Mouse (Mus musculus): ENCODE data around the gene Abcc3. TPM values are rescaled to one million over a fixed set of nuclear protein-coding genes. Genes with fewer than 3 reads are reported as not detected.
"Not testable (repeated sequence)": the region's sequence is repeated elsewhere in the genome, so short reads cannot be mapped to it uniquely, and the experiment has no call there.

Abcc3 gene
- polyA plus RNA-seq, 1 experiment from 2014 or later: 1.0 TPM

GRCm38 (mm10) chr11:94419004-94419727 is 26.4 kb upstream of the Abcc3 start:
- Histone ChIP-seq H3K27me3 (peaks cover 9% of the 10 kb centered on the region), H3K4me1 (replicated peaks) (peaks cover 54% of the 10 kb centered on the region), H3K36me3 (peaks cover 51% of the 10 kb centered on the region), H3K27ac (replicated peaks) (no peak overlapping the region), H3K4me2 (no peak overlapping the region), H3K9me3 (no peaks in the 10 kb centered on the region), H3K9ac (no peak overlapping the region; the same call in 1 of the 2 replicates), H3K4me3 (no peak overlapping the region)
- 64% methylated on average over 10 of the region's 10 CpGs for WGBS
- ATAC-seq (ENCODE audit: low read depth): no peak

- peaks cover 56% of the 10 kb centered on the region for H3K36me3 ChIP-seq
- H3K27me3 ChIP-seq: peaks cover 13% of the 10 kb centered on the region
- no peak overlapping the region for H3K4me3 ChIP-seq
- peak overlapping the region; percentile 71 for H3K27ac ChIP-seq (replicated peaks)
- no peak for ATAC-seq (ENCODE audit: low read depth)
- H3K9ac ChIP-seq: peak overlapping the region; percentile 45; the same call in 1 of the 2 replicates
- no peaks in the 10 kb centered on the region for H3K9me3 ChIP-seq
- H3K4me1 ChIP-seq (replicated peaks): peaks cover 51% of the 10 kb centered on the region
- WGBS: 60% methylated on average over 4 of the region's 4 CpGs
- no peak overlapping the region for H3K4me2 ChIP-seq
Measured at GRCm38 (mm10) chr11:94414042-94414441, 21.2 kb upstream of the Abcc3 start.

- H3K9ac ChIP-seq: peak overlapping the region; percentile 45
- H3K4me2 ChIP-seq: peak overlapping the region; percentile 34
- WGBS: 16% methylated on average over 8 of the region's 8 CpGs
- peaks cover 13% of the 10 kb centered on the region for H3K27me3 ChIP-seq
- H3K4me3 ChIP-seq: no peak overlapping the region
- ATAC-seq (ENCODE audit: low read depth): peak; percentile 32
- no peaks in the 10 kb centered on the region for H3K9me3 ChIP-seq
- peak overlapping the region; percentile 71 for H3K27ac ChIP-seq (replicated peaks)
- H3K36me3 ChIP-seq: peaks cover 55% of the 10 kb centered on the region
- H3K4me1 ChIP-seq (replicated peaks): peaks cover 56% of the 10 kb centered on the region
Measured at GRCm38 (mm10) chr11:94413516-94413915, 20.7 kb upstream of the Abcc3 start.

GRCm38 (mm10) chr11:94412998-94413469 is 20.2 kb upstream of the Abcc3 start:
- Histone ChIP-seq H3K36me3 (peaks cover 50% of the 10 kb centered on the region), H3K27me3 (peaks cover 13% of the 10 kb centered on the region), H3K27ac (replicated peaks) (peak overlapping the region; percentile 71), H3K4me3 (no peak overlapping the region), H3K4me2 (peak overlapping the region; percentile 34), H3K9ac (peak overlapping the region; percentile 45), H3K4me1 (replicated peaks) (peaks cover 60% of the 10 kb centered on the region), H3K9me3 (no peaks in the 10 kb centered on the region)
- 9% methylated on average over 10 of the region's 10 CpGs for WGBS
- ATAC-seq (ENCODE audit: low read depth): peak; percentile 30

GRCm38 (mm10) chr11:94412562-94412961 is 19.8 kb upstream of the Abcc3 start:
- Histone ChIP-seq H3K4me1 (replicated peaks) (peaks cover 65% of the 10 kb centered on the region), H3K9ac (no peak overlapping the region), H3K4me3 (no peak overlapping the region), H3K27ac (replicated peaks) (0 out of 2 replicates have a peak overlapping the region, but pooled peaks have one; percentile 71), H3K36me3 (peaks cover 46% of the 10 kb centered on the region), H3K4me2 (peak overlapping the region; percentile 34; the same call in 1 of the 2 replicates), H3K27me3 (peaks cover 13% of the 10 kb centered on the region), H3K9me3 (no peaks in the 10 kb centered on the region)
- WGBS: 75% methylated on average over 2 of the region's 2 CpGs
- ATAC-seq (ENCODE audit: low read depth): no peak

- Histone ChIP-seq H3K27me3 (0 out of 2 replicates have a peak, but pooled peaks cover 3% of the 10 kb centered on the region), H3K4me3 (no peak overlapping the region), H3K36me3 (peaks cover 22% of the 10 kb centered on the region), H3K9ac (peak overlapping the region; percentile 53), H3K27ac (replicated peaks) (peak overlapping the region; percentile 95), H3K4me2 (0 out of 2 replicates have a peak overlapping the region, but pooled peaks have one; percentile 18), H3K9me3 (no peaks in the 10 kb centered on the region), H3K4me1 (replicated peaks) (peaks cover 60% of the 10 kb centered on the region)
- WGBS: 22% methylated on average over 11 of the region's 11 CpGs
- ATAC-seq (ENCODE audit: low read depth): peak; percentile 70
Measured at GRCm38 (mm10) chr11:94407803-94408321, 15.1 kb upstream of the Abcc3 start.

GRCm38 (mm10) chr11:94405348-94405747 is 12.6 kb upstream of the Abcc3 start:
- no peak for ATAC-seq (ENCODE audit: low read depth)
- Histone ChIP-seq H3K4me3 (no peak overlapping the region), H3K4me2 (no peak overlapping the region), H3K4me1 (replicated peaks) (peaks cover 51% of the 10 kb centered on the region), H3K27me3 (0 out of 2 replicates have a peak, but pooled peaks cover 2% of the 10 kb centered on the region), H3K9me3 (no peaks in the 10 kb centered on the region), H3K9ac (no peak overlapping the region), H3K36me3 (peaks cover 12% of the 10 kb centered on the region), H3K27ac (replicated peaks) (no peak overlapping the region)
- 68% methylated on average over 6 of the region's 6 CpGs for WGBS

- H3K9ac ChIP-seq: no peak overlapping the region
- H3K4me3 ChIP-seq: no peak overlapping the region
- peaks cover 9% of the 10 kb centered on the region for H3K36me3 ChIP-seq
- no peaks in the 10 kb centered on the region for H3K27me3 ChIP-seq
- no peaks in the 10 kb centered on the region for H3K9me3 ChIP-seq
- 28% methylated on average over 11 of the region's 11 CpGs for WGBS
- no peak overlapping the region for H3K27ac ChIP-seq (replicated peaks)
- H3K4me2 ChIP-seq: no peak overlapping the region
- ATAC-seq (ENCODE audit: low read depth): 0 out of 2 replicates have a peak, but pooled peaks have one; percentile 17
- H3K4me1 ChIP-seq (replicated peaks): peaks cover 45% of the 10 kb centered on the region
Measured at GRCm38 (mm10) chr11:94404641-94405260, 12.0 kb upstream of the Abcc3 start.

- Histone ChIP-seq H3K9me3 (no peaks in the 10 kb centered on the region), H3K4me1 (replicated peaks) (peaks cover 39% of the 10 kb centered on the region), H3K27ac (replicated peaks) (no peak overlapping the region), H3K9ac (no peak overlapping the region), H3K4me2 (no peak overlapping the region), H3K4me3 (no peak overlapping the region), H3K27me3 (no peaks in the 10 kb centered on the region), H3K36me3 (0 out of 2 replicates have a peak, but pooled peaks cover 4% of the 10 kb centered on the region)
- ATAC-seq (ENCODE audit: low read depth): no peak
- 60% methylated on average over 5 of the region's 5 CpGs for WGBS
Measured at GRCm38 (mm10) chr11:94404178-94404577, 11.4 kb upstream of the Abcc3 start.

GRCm38 (mm10) chr11:94403757-94404156 is 11.0 kb upstream of the Abcc3 start:
- 83% methylated on average over 10 of the region's 10 CpGs for WGBS
- ATAC-seq (ENCODE audit: low read depth): no peak
- Histone ChIP-seq H3K9ac (no peak overlapping the region), H3K4me2 (no peak overlapping the region), H3K4me1 (replicated peaks) (peaks cover 35% of the 10 kb centered on the region), H3K27me3 (no peaks in the 10 kb centered on the region), H3K4me3 (no peak overlapping the region), H3K9me3 (no peaks in the 10 kb centered on the region), H3K36me3 (no peaks in the 10 kb centered on the region), H3K27ac (replicated peaks) (no peak overlapping the region)

- no peak overlapping the region for H3K4me2 ChIP-seq
- H3K9me3 ChIP-seq: no peaks in the 10 kb centered on the region
- H3K4me1 ChIP-seq (replicated peaks): peaks cover 26% of the 10 kb centered on the region
- no peak overlapping the region for H3K4me3 ChIP-seq
- H3K36me3 ChIP-seq: no peaks in the 10 kb centered on the region
- no peak overlapping the region for H3K9ac ChIP-seq
- WGBS: 87% methylated on average over 5 of the region's 5 CpGs
- no peak overlapping the region for H3K27ac ChIP-seq (replicated peaks)
- no peaks in the 10 kb centered on the region for H3K27me3 ChIP-seq
- ATAC-seq (ENCODE audit: low read depth): no peak
Measured at GRCm38 (mm10) chr11:94402731-94403130, 9.9 kb upstream of the Abcc3 start.

- not testable (repeated sequence) for H3K27me3 ChIP-seq; H3K4me2 ChIP-seq; H3K9ac ChIP-seq; H3K9me3 ChIP-seq; ATAC-seq (ENCODE audit: low read depth); H3K27ac ChIP-seq (replicated peaks); H3K4me3 ChIP-seq; H3K36me3 ChIP-seq
- 90% methylated on average over 4 of the region's 4 CpGs for WGBS
- peaks cover 19% of the 10 kb centered on the region for H3K4me1 ChIP-seq (replicated peaks)
Measured at GRCm38 (mm10) chr11:94402029-94402428, 9.2 kb upstream of the Abcc3 start.

All from neural tube, embryonic 13.5 days (tissue).